Mouse (Mus musculus) myocyte (in vitro differentiated cells): Measurements from ENCODE around the gene Prmt7.

Experiments
- MAX ChIP-seq: IDR thresholded peaks from one replicate; pipeline ENCODE4 v1.6.1; 2011; ENCODE audit warnings: low read depth, mild to moderate bottlenecking, control low read depth
- MYOD1 ChIP-seq, 3 experiments: IDR thresholded peaks; one replicate each; pipeline ENCODE4 v1.6.1; 2011; ENCODE audit warnings: control low read depth in 2 of 3, low read depth in 2 of 3, mild to moderate bottlenecking in 2 of 3, moderate library complexity in 1 of 3; ENCODE audit not compliant: insufficient read length in 2 of 3, control insufficient read depth in 1 of 3
- MYOG ChIP-seq, 3 experiments: IDR thresholded peaks; one replicate each; pipeline ENCODE4 v1.6.1; 2011; ENCODE audit warnings: control low read depth in 2 of 3, low read depth in 2 of 3, mild to moderate bottlenecking in 2 of 3; ENCODE audit not compliant: insufficient read length in 2 of 3, control insufficient read depth in 1 of 3, insufficient read depth in 1 of 3
- POLR2A ChIP-seq: IDR thresholded peaks from one replicate; pipeline ENCODE4 v1.6.1; 2011; ENCODE audit warnings: low read depth, mild to moderate bottlenecking, control low read depth, moderate library complexity; ENCODE audit not compliant: insufficient read length
- POLR2AphosphoS2 ChIP-seq: IDR thresholded peaks from one replicate; pipeline ENCODE4 v1.6.1; 2011; ENCODE audit warnings: low read depth, control low read depth; ENCODE audit not compliant: insufficient read length
- USF1 ChIP-seq: IDR thresholded peaks from one replicate; pipeline ENCODE4 v1.6.1; 2011; ENCODE audit warnings: low read depth, mild to moderate bottlenecking, control low read depth, moderate library complexity

- TF ChIP-seq POLR2A (no peak), MYOD1 (IDR thresholded peaks at IDR 0.05; ENCODE audit: control insufficient read depth in 1 of 3, insufficient read length in 2 of 3, low read depth in 2 of 3) (no peak), POLR2AphosphoS2 (no peak), MYOG (IDR thresholded peaks at IDR 0.05; ENCODE audit: control insufficient read depth in 1 of 3, insufficient read depth in 1 of 3, insufficient read length in 2 of 3, low read depth in 2 of 3) (no peak), MAX (no peak), USF1 (no peak)
Observed at GRCm38 (mm10) chr8:106299686-106300085, 89.0 kb downstream of the Prmt7 start.
